Mouse (Mus musculus) liver, embryonic 13.5 days (tissue): ENCODE measurements around the gene Grid2ip. TPM values are rescaled to one million over a fixed set of nuclear protein-coding genes. Genes with fewer than 3 reads are reported as not detected.

ENCODE experiments used
- ATAC-seq: fragments of 200-750 bp; cut with Nextera tagmentation; 2 replicates; pipeline ENCODE4 v1.8.0; 2017; ENCODE audit warnings: low read depth, mild to moderate bottlenecking, moderate number of reproducible peaks, moderate library complexity
- DNase-seq: peaks from one replicate; pipeline ENCODE4 v3.0.0; 2022
- H3K27ac ChIP-seq: fragments of 300-500 bp; sonication (generic); 2 replicates; pipeline ENCODE4 v1.5.1; 2015; ENCODE audit warnings: moderate library complexity, mild to moderate bottlenecking, inconsistent platforms
- H3K27me3 ChIP-seq: fragments of 300-500 bp; sonication (generic); 2 replicates; pipeline ENCODE4 v1.6.1; 2015; ENCODE audit warnings: mild to moderate bottlenecking, inconsistent platforms
- H3K36me3 ChIP-seq: fragments of 300-500 bp; sonication (generic); 2 replicates; pipeline ENCODE4 v1.6.1; 2015; ENCODE audit warnings: mild to moderate bottlenecking, inconsistent platforms
- H3K4me1 ChIP-seq: fragments of 300-500 bp; sonication (generic); replicated peaks from 2 replicates; pipeline ENCODE4 v1.6.1; 2015; ENCODE audit warnings: inconsistent platforms
- H3K4me2 ChIP-seq: fragments of 300-500 bp; sonication (generic); 2 replicates; pipeline ENCODE4 v1.6.1; 2015; ENCODE audit warnings: inconsistent platforms, mild to moderate bottlenecking, moderate library complexity
- H3K4me3 ChIP-seq: fragments of 300-500 bp; sonication (generic); replicated peaks from 2 replicates; pipeline ENCODE4 v1.5.1; 2015; ENCODE audit warnings: mild to moderate bottlenecking, inconsistent platforms
- H3K9ac ChIP-seq: fragments of 300-500 bp; sonication (generic); 2 replicates; pipeline ENCODE4 v1.6.1; 2015; ENCODE audit warnings: mild to moderate bottlenecking, inconsistent platforms
- H3K9me3 ChIP-seq: fragments of 300-500 bp; sonication (generic); replicated peaks from 2 replicates; pipeline ENCODE4 v1.6.1; 2016; ENCODE audit warnings: inconsistent platforms
- WGBS: fragments of 180-500 bp; shearing (Covaris S2); methylation state at CpG from one replicate; pipeline ENCODE4 v1.1.7; 2015; ENCODE audit not compliant: insufficient replicate concordance; 5-methylcytosine and 5-hydroxymethylcytosine counted together
- polyA plus RNA-seq: library from polyadenylated mRNA; unstranded; fragments of >200 nt; fragmentation: Nextera tagmentation; extraction: Ambion mirVana; gene quantifications from 2 replicates; pipeline ENCODE4 v1.2.1, GENCODE M21; 2015

The Grid2ip gene
- polyA plus RNA-seq, 1 experiment from 2014 or later, result not detected

GRCm38 (mm10) chr5:143333872-143334271 is 23.3 kb upstream of the Grid2ip start:
- DNase-seq (peak; percentile 49), ATAC-seq (no peak)
- WGBS, result 5% methylated on average over 5 of the region's 5 CpGs
- no peak overlapping the region for H3K27ac ChIP-seq
- H3K4me3 ChIP-seq, result no peak overlapping the region
- H3K4me2 ChIP-seq, result peak overlapping the region; percentile 26; the same call in 1 of the 2 replicates
- H3K36me3 ChIP-seq, result no peaks in the 10 kb centered on the region
- H3K9me3 ChIP-seq, result no peaks in the 10 kb centered on the region
- H3K9ac ChIP-seq, result no peak overlapping the region
- peaks cover 6% of the 10 kb centered on the region for H3K27me3 ChIP-seq
- H3K4me1 ChIP-seq, result peaks cover 10% of the 10 kb centered on the region

- WGBS, result 44% methylated on average over 14 of the region's 14 CpGs
- Histone ChIP-seq H3K27ac (no peak overlapping the region), H3K27me3 (peaks cover 6% of the 10 kb centered on the region), H3K4me3 (no peak overlapping the region), H3K36me3 (no peaks in the 10 kb centered on the region), H3K9ac (no peak overlapping the region), H3K9me3 (no peaks in the 10 kb centered on the region), H3K4me2 (no peak overlapping the region), H3K4me1 (peaks cover 9% of the 10 kb centered on the region)
- ATAC-seq (no peak), DNase-seq (no peak)
These were observed 22.6 kb upstream of the Grid2ip start for GRCm38 (mm10) chr5:143334418-143335088.

GRCm38 (mm10) chr5:143335089-143335460 is 22.1 kb upstream of the Grid2ip start:
- no peak overlapping the region for H3K27ac ChIP-seq
- no peak overlapping the region for H3K4me2 ChIP-seq
- H3K9me3 ChIP-seq, result no peaks in the 10 kb centered on the region
- H3K4me1 ChIP-seq, result peaks cover 4% of the 10 kb centered on the region
- ATAC-seq (no peak), DNase-seq (no peak)
- peaks cover 8% of the 10 kb centered on the region for H3K27me3 ChIP-seq
- no peak overlapping the region for H3K9ac ChIP-seq
- no peaks in the 10 kb centered on the region for H3K36me3 ChIP-seq
- no peak overlapping the region for H3K4me3 ChIP-seq
- 60% methylated on average over 7 of the region's 7 CpGs for WGBS

GRCm38 (mm10) chr5:143336559-143336958 is 20.6 kb upstream of the Grid2ip start:
- no peak overlapping the region for H3K4me3 ChIP-seq
- H3K9ac ChIP-seq, result no peak overlapping the region
- no peak overlapping the region for H3K27ac ChIP-seq
- 0 out of 2 replicates have a peak, but pooled peaks cover 2% of the 10 kb centered on the region for H3K4me1 ChIP-seq
- no peaks in the 10 kb centered on the region for H3K36me3 ChIP-seq
- no peaks in the 10 kb centered on the region for H3K9me3 ChIP-seq
- DNase-seq (no peak), ATAC-seq (no peak)
- H3K27me3 ChIP-seq, result peaks cover 10% of the 10 kb centered on the region
- 51% methylated on average over 6 of the region's 6 CpGs for WGBS
- no peak overlapping the region for H3K4me2 ChIP-seq

GRCm38 (mm10) chr5:143339603-143340002 is 17.5 kb upstream of the Grid2ip start:
- no peak overlapping the region for H3K4me3 ChIP-seq
- H3K4me2 ChIP-seq, result no peak overlapping the region
- H3K9ac ChIP-seq, result no peak overlapping the region
- ATAC-seq (no peak), DNase-seq (no peak)
- no peaks in the 10 kb centered on the region for H3K36me3 ChIP-seq
- H3K9me3 ChIP-seq, result no peaks in the 10 kb centered on the region
- 42% methylated on average over 6 of the region's 6 CpGs for WGBS
- H3K27ac ChIP-seq, result no peak overlapping the region
- H3K4me1 ChIP-seq, result no peaks in the 10 kb centered on the region
- peaks cover 10% of the 10 kb centered on the region for H3K27me3 ChIP-seq

GRCm38 (mm10) chr5:143346367-143346766 is 10.8 kb upstream of the Grid2ip start:
- H3K9ac ChIP-seq, result no peak overlapping the region
- WGBS, result 73% methylated on average over 8 of the region's 8 CpGs
- H3K9me3 ChIP-seq, result peaks cover 10% of the 10 kb centered on the region; the same call in 1 of the 2 replicates
- H3K36me3 ChIP-seq, result no peaks in the 10 kb centered on the region
- no peak overlapping the region for H3K4me3 ChIP-seq
- DNase-seq, result no peak
- H3K27me3 ChIP-seq, result no peaks in the 10 kb centered on the region
- H3K4me2 ChIP-seq, result no peak overlapping the region
- ATAC-seq, result no peak
- no peaks in the 10 kb centered on the region for H3K4me1 ChIP-seq
- H3K27ac ChIP-seq, result no peak overlapping the region

- Histone ChIP-seq H3K27me3 (peaks cover 46% of the 10 kb centered on the region), H3K27ac (no peak overlapping the region), H3K9ac (no peak overlapping the region), H3K36me3 (no peaks in the 10 kb centered on the region), H3K4me1 (peaks cover 7% of the 10 kb centered on the region; the same call in 1 of the 2 replicates), H3K4me3 (no peak overlapping the region), H3K9me3 (0 out of 2 replicates have a peak, but pooled peaks cover under 1% of the 10 kb centered on the region), H3K4me2 (no peak overlapping the region)
- 28% methylated on average over 5 of the region's 5 CpGs for WGBS
- DNase-seq, result no peak
- no peak for ATAC-seq
These were observed 1.1 kb upstream of the Grid2ip start for GRCm38 (mm10) chr5:143356017-143356416.

- Histone ChIP-seq H3K36me3 (no peaks in the 10 kb centered on the region), H3K9ac (no peak overlapping the region), H3K4me2 (no peak overlapping the region), H3K27ac (no peak overlapping the region), H3K4me3 (no peak overlapping the region), H3K4me1 (peaks cover 7% of the 10 kb centered on the region; the same call in 1 of the 2 replicates), H3K27me3 (peaks cover 56% of the 10 kb centered on the region), H3K9me3 (no peaks in the 10 kb centered on the region)
- no peak for DNase-seq
- ATAC-seq, result no peak
- 7% methylated on average over 28 of the region's 28 CpGs for WGBS
These were observed 426 bp downstream of the Grid2ip start for GRCm38 (mm10) chr5:143357564-143357963.

GRCm38 (mm10) chr5:143359263-143359662 is 2.1 kb downstream of the Grid2ip start:
- Histone ChIP-seq H3K4me2 (no peak overlapping the region), H3K9me3 (no peaks in the 10 kb centered on the region), H3K4me3 (no peak overlapping the region), H3K4me1 (peaks cover 12% of the 10 kb centered on the region; the same call in 1 of the 2 replicates), H3K9ac (no peak overlapping the region), H3K27ac (no peak overlapping the region), H3K27me3 (peaks cover 73% of the 10 kb centered on the region), H3K36me3 (no peaks in the 10 kb centered on the region)
- DNase-seq, result no peak
- ATAC-seq, result no peak
- 26% methylated on average over 7 of the region's 7 CpGs for WGBS

GRCm38 (mm10) chr5:143360000-143360399 is 2.9 kb downstream of the Grid2ip start:
- Histone ChIP-seq H3K4me1 (peaks cover 15% of the 10 kb centered on the region; the same call in 1 of the 2 replicates), H3K9me3 (no peaks in the 10 kb centered on the region), H3K4me2 (no peak overlapping the region), H3K27me3 (peaks cover 81% of the 10 kb centered on the region), H3K4me3 (no peak overlapping the region), H3K27ac (no peak overlapping the region), H3K36me3 (no peaks in the 10 kb centered on the region), H3K9ac (no peak overlapping the region)
- no peak for DNase-seq
- no peak for ATAC-seq
- 42% methylated on average over 5 of the region's 5 CpGs for WGBS

GRCm38 (mm10) chr5:143361428-143361827 is 4.3 kb downstream of the Grid2ip start:
- 56% methylated on average over 7 of the region's 7 CpGs for WGBS
- H3K4me1 ChIP-seq, result peaks cover 19% of the 10 kb centered on the region; the same call in 1 of the 2 replicates
- H3K4me3 ChIP-seq, result no peak overlapping the region
- H3K27ac ChIP-seq, result no peak overlapping the region
- H3K27me3 ChIP-seq, result peaks cover 83% of the 10 kb centered on the region
- H3K9me3 ChIP-seq, result no peaks in the 10 kb centered on the region
- DNase-seq (no peak), ATAC-seq (no peak)
- no peaks in the 10 kb centered on the region for H3K36me3 ChIP-seq
- H3K4me2 ChIP-seq, result no peak overlapping the region
- H3K9ac ChIP-seq, result no peak overlapping the region
